Mouse (Mus musculus): ENCODE results near the gene Sept14. TPM values are rescaled to one million over a fixed set of nuclear protein-coding genes. Genes with fewer than 3 reads are reported as not detected.
"Not testable (repeated sequence)": the region's sequence is repeated elsewhere in the genome, so short reads cannot be mapped to it uniquely, and the experiment has no call there.

The Sept14 gene
- polyA plus RNA-seq, 1 experiment from 2014 or later = not detected

DNA sequence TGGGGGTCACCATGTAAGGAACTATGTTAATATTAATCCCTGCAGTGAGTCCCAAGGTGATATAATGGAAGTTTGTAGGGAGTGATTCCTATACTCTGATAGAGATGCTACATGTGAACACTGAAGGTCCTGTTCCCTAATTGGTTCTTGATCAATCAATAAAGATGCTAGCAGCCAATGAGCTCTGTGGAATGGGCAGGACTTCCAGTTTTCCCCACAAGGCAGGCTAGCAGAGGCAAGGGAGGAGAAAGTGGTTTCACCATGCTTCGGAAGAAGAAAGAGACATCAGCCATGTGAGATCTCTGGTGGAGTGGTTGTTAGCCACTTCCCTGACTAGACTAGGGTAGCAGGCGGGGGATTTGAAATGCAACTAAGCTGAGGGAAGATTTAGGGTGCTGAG, 7.8 kb downstream of the Sept14 start:
- Histone ChIP-seq H3K27ac (ENCODE audit: low read depth, low read length) (no peak overlapping the region), H3K4me2 (replicated peaks; ENCODE audit: low read depth, low read length) (no peak overlapping the region), H3K9me3 (ENCODE audit: control insufficient read depth, low read length) (no peaks in the 10 kb centered on the region), H3K9ac (ENCODE audit: low read depth, low read length) (no peak overlapping the region), H3K27me3 (ENCODE audit: control insufficient read depth, insufficient read depth, low read length) (0 out of 2 replicates have a peak, but pooled peaks cover 5% of the 10 kb centered on the region), H3K4me1 (ENCODE audit: control insufficient read depth, insufficient read depth, low read length) (no peaks in the 10 kb centered on the region), H3K36me3 (ENCODE audit: control insufficient read depth, insufficient read depth, low read length) (no peaks in the 10 kb centered on the region), H3K4me3 (ENCODE audit: low read length) (no peak overlapping the region)
- ATAC-seq (ENCODE audit: low FRiP score, low TSS enrichment) = no peak
- WGBS = 46% methylated on average over 2 of the region's 2 CpGs

DNA sequence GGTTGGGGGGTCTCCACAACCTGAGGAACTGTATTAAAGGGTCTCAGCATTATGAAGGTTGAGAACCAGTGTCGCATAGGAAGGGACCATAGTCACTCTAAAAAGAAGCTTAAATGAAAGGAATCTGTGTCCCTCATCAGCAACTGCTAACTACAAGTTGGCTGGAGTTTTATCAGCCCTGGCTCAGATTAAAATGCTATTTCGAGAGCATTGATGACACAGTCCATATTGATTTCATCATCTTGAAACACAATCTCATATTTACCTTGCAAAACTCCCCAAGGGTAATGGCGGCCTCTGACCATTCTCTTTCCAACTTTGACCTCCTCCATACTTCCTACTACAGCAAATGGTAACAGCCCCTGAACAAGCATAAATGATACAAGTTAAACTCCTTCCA, 17.8 kb downstream of the Sept14 start:
- Histone ChIP-seq H3K4me2 (replicated peaks; ENCODE audit: low read depth, low read length) (no peak overlapping the region), H3K27ac (ENCODE audit: low read depth, low read length) (no peak overlapping the region), H3K9me3 (ENCODE audit: control insufficient read depth, low read length) (no peaks in the 10 kb centered on the region)

DNA sequence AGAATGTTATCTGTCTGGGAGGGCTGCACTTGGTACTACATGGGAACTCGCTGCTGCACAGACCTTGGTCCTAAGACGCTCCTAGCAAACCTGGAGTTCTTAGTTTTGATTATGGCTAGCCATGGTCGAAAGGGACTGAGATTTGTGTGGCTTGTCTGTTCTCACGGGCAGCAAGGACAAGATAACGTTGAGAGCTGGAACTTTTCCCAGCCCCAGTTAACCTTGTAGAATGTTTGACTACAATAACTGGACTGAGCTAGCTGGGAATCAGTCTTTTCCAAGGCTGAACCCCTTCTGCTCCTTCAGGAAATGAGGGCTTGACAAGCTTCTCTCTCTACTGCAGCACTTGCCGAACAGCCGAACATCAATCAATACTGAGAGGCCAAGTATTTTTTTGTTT, 20.7 kb downstream of the Sept14 start:
- ATAC-seq (ENCODE audit: low FRiP score, low TSS enrichment) = no peak
- no peaks in the 10 kb centered on the region for H3K27me3 ChIP-seq (ENCODE audit: control insufficient read depth, insufficient read depth, low read length)
- WGBS = 84% methylated on average over 7 of the region's 7 CpGs
- no peak overlapping the region for H3K4me2 ChIP-seq (replicated peaks; ENCODE audit: low read depth, low read length)
- no peaks in the 10 kb centered on the region for H3K36me3 ChIP-seq (ENCODE audit: control insufficient read depth, insufficient read depth, low read length)
- no peak overlapping the region for H3K27ac ChIP-seq (ENCODE audit: low read depth, low read length)
- H3K9me3 ChIP-seq (ENCODE audit: control insufficient read depth, low read length) = no peaks in the 10 kb centered on the region
- no peak overlapping the region for H3K4me3 ChIP-seq (ENCODE audit: low read length)
- H3K9ac ChIP-seq (ENCODE audit: low read depth, low read length) = no peak overlapping the region
- no peaks in the 10 kb centered on the region for H3K4me1 ChIP-seq (ENCODE audit: control insufficient read depth, insufficient read depth, low read length)

More for the DNA sequence above, 17.8 kb downstream of the Sept14 start:
- WGBS = 73% methylated on average over 3 of the region's 3 CpGs
- H3K9ac ChIP-seq (ENCODE audit: low read depth, low read length) = no peak overlapping the region
- 0 out of 2 replicates have a peak, but pooled peaks cover 3% of the 10 kb centered on the region for H3K27me3 ChIP-seq (ENCODE audit: control insufficient read depth, insufficient read depth, low read length)
- no peaks in the 10 kb centered on the region for H3K4me1 ChIP-seq (ENCODE audit: control insufficient read depth, insufficient read depth, low read length)
- no peaks in the 10 kb centered on the region for H3K36me3 ChIP-seq (ENCODE audit: control insufficient read depth, insufficient read depth, low read length)
- H3K4me3 ChIP-seq (ENCODE audit: low read length) = no peak overlapping the region
- no peak for ATAC-seq (ENCODE audit: low FRiP score, low TSS enrichment)

DNA sequence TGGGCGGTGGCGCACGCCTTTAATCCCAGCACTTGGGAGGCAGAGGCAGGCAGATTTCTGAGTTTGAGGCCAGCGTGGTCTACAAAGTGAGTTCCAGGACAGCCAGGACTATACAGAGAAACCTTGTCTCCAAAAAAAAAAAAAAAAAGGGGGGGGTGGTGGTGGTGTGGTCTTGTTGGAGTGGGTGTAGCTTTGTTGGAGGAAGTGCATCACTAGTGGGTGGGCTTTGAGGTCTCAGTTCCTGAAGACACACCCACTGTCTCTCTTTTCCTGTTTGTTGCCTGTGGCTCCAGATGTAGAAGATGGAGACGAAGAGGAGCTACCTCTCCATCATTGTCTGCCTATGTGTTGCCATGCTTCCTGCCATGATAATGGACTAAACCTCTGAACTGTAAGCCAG, 23.2 kb downstream of the Sept14 start:
- not testable (repeated sequence) for H3K4me1 ChIP-seq (ENCODE audit: control insufficient read depth, insufficient read depth, low read length)

DNA sequence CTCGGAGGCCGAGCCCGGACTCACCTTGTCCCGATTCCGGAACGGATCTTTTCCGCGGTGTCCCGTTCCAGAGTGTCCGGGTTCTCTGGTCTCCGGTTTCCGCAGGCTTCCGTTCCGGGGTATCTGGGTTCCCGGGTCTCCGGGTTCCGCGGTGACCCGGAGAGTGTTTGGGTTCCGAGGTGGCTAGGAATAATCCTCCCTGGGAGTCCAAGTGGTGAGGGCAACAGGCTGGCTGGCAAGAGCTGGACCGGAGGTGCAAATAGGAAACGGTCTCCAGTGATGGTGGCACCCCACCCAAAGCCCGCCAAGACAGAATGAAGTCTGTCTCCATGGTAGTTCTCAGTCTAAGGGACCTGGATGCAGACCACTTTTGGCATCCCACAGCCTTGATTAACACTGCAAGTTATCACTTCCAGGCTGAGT, 38.3 kb downstream of the Sept14 start, which contains the start of gene Zfp11:
Zfp11 (minus strand) TSS at position 64 of the 423 bp plus-strand sequence.
- Histone ChIP-seq H3K27me3 (ENCODE audit: control insufficient read depth, insufficient read depth, low read length) (no peaks in the 10 kb centered on the region), H3K4me2 (replicated peaks; ENCODE audit: low read depth, low read length) (peak within 1 kb of the TSS; percentile 83), H3K4me1 (ENCODE audit: control insufficient read depth, insufficient read depth, low read length) (peaks cover 6% of the 10 kb centered on the region; the same call in 1 of the 2 replicates), H3K9me3 (ENCODE audit: control insufficient read depth, low read length) (peaks cover under 1% of the 10 kb centered on the region; the same call in 1 of the 2 replicates), H3K4me3 (ENCODE audit: low read length) (peak within 1 kb of the TSS; percentile 68), H3K36me3 (ENCODE audit: control insufficient read depth, insufficient read depth, low read length) (no peaks in the 10 kb centered on the region), H3K9ac (ENCODE audit: low read depth, low read length) (peak within 1 kb of the TSS; percentile 80), H3K27ac (ENCODE audit: low read depth, low read length) (no peak within 1 kb of the TSS)
- 3% methylated on average over 23 of the region's 23 CpGs for WGBS
- ATAC-seq (ENCODE audit: low FRiP score, low TSS enrichment) = peak; percentile 91

More for the DNA sequence above, 23.2 kb downstream of the Sept14 start:
- H3K27me3 ChIP-seq (ENCODE audit: control insufficient read depth, insufficient read depth, low read length); H3K27ac ChIP-seq (ENCODE audit: low read depth, low read length); H3K4me3 ChIP-seq (ENCODE audit: low read length); H3K4me2 ChIP-seq (replicated peaks; ENCODE audit: low read depth, low read length); ATAC-seq (ENCODE audit: low FRiP score, low TSS enrichment); H3K9ac ChIP-seq (ENCODE audit: low read depth, low read length); H3K9me3 ChIP-seq (ENCODE audit: control insufficient read depth, low read length); H3K36me3 ChIP-seq (ENCODE audit: control insufficient read depth, insufficient read depth, low read length): not testable (repeated sequence)
- 93% methylated on average over 5 of the region's 5 CpGs for WGBS

DNA sequence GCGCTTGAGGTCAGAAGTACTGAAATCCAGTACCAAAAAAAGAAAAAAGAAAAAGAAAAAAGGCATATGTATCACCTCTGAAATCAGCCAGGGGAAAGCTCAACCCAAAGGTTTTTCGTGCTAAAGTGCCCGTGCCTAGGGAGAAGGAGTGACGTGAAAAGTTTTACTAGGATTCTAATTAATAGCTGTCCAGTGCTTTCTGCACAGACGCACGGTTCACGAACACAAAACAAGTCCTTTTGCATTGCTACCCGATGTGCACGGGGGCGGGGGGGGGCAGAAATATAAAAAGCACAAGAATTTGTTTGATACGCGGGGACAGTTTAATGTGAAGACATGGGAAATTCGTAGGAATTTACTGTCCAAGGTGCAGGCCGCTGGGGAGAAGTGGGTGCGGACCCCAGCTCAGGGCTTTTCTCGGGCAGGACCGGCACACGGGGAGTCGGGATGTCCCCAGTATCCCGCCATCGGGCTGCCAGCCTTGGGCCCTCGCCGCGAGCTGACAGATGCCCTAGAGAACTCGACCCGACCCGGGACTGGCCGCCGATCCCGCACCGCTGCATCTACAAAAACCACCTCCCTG, 38.8 kb downstream of the Sept14 start:
- 1% methylated on average over 31 of the region's 31 CpGs for WGBS
- H3K9ac ChIP-seq (ENCODE audit: low read depth, low read length) = peak overlapping the region; percentile 80
- peak overlapping the region; percentile 83 for H3K4me2 ChIP-seq (replicated peaks; ENCODE audit: low read depth, low read length)
- H3K4me3 ChIP-seq (ENCODE audit: low read length) = peak overlapping the region; percentile 68
- no peaks in the 10 kb centered on the region for H3K36me3 ChIP-seq (ENCODE audit: control insufficient read depth, insufficient read depth, low read length)
- no peaks in the 10 kb centered on the region; the same call in 1 of the 2 replicates for H3K9me3 ChIP-seq (ENCODE audit: control insufficient read depth, low read length)
- no peaks in the 10 kb centered on the region for H3K27me3 ChIP-seq (ENCODE audit: control insufficient read depth, insufficient read depth, low read length)
- H3K27ac ChIP-seq (ENCODE audit: low read depth, low read length) = no peak overlapping the region
- peaks cover 6% of the 10 kb centered on the region; the same call in 1 of the 2 replicates for H3K4me1 ChIP-seq (ENCODE audit: control insufficient read depth, insufficient read depth, low read length)
- no peak; the same call in 1 of the 2 replicates for ATAC-seq (ENCODE audit: low FRiP score, low TSS enrichment)

DNA sequence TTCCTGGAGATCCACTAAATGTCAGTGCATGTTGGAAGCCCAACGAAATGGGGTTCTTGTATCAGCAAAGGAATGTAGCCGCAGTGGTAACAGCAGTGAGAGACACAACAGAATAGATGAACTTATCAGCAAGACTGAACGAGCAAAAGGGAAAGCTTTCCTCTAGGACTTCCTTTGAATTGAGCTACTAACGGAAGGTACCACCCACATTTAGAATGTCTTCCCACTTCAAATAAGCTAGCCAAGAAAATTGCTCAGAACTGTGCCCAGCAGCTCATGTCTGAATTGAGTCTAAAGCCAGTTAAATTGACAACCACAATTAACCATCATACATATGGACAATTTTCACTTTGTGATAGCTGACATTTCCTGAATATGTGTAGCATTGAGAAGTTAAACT, 40.5 kb downstream of the Sept14 start:
- no peak overlapping the region for H3K9ac ChIP-seq (ENCODE audit: low read depth, low read length)
- H3K9me3 ChIP-seq (ENCODE audit: control insufficient read depth, low read length) = no peaks in the 10 kb centered on the region
- H3K27ac ChIP-seq (ENCODE audit: low read depth, low read length) = no peak overlapping the region
- H3K4me2 ChIP-seq (replicated peaks; ENCODE audit: low read depth, low read length) = no peak overlapping the region
- no peak for ATAC-seq (ENCODE audit: low FRiP score, low TSS enrichment)
- no peak overlapping the region for H3K4me3 ChIP-seq (ENCODE audit: low read length)
- 92% methylated on average over 4 of the region's 4 CpGs for WGBS
- H3K4me1 ChIP-seq (ENCODE audit: control insufficient read depth, insufficient read depth, low read length) = peaks cover 6% of the 10 kb centered on the region; the same call in 1 of the 2 replicates
- H3K27me3 ChIP-seq (ENCODE audit: control insufficient read depth, insufficient read depth, low read length) = no peaks in the 10 kb centered on the region
- no peaks in the 10 kb centered on the region for H3K36me3 ChIP-seq (ENCODE audit: control insufficient read depth, insufficient read depth, low read length)

DNA sequence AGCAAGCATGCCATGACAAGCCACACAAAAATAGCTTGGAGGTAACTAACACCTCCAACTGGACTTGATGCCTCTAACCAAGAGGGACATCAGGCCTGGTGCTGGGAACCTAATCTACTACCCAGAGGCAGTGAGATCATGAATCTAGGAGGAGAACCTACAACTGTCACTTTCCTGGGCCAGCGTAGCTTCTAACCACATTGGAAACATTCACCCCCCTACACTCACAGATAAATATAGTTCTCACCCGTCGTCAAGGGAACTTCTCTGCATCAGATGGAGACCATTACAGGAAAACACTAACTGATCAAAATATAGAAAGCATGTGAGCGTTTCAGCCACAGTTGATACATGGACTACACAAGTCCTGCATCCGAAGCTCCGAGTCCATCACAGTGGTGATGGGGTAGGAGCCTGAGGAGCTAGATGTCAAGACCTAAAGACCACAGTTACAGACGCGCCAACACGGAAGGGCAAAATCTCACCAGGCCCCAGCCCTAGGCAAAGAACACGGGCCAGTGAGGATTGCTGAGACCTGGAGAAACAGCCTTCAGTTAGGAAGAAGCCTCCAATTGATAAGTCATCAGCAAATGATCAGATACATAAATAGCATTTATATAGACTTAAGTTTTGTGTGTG, 41.9 kb downstream of the Sept14 start:
- H3K9ac ChIP-seq (ENCODE audit: low read depth, low read length) = no peak overlapping the region
- H3K27me3 ChIP-seq (ENCODE audit: control insufficient read depth, insufficient read depth, low read length) = no peaks in the 10 kb centered on the region
- peaks cover 6% of the 10 kb centered on the region; the same call in 1 of the 2 replicates for H3K4me1 ChIP-seq (ENCODE audit: control insufficient read depth, insufficient read depth, low read length)
- no peak overlapping the region for H3K4me3 ChIP-seq (ENCODE audit: low read length)
- H3K36me3 ChIP-seq (ENCODE audit: control insufficient read depth, insufficient read depth, low read length) = no peaks in the 10 kb centered on the region
- H3K9me3 ChIP-seq (ENCODE audit: control insufficient read depth, low read length) = no peaks in the 10 kb centered on the region
- H3K27ac ChIP-seq (ENCODE audit: low read depth, low read length) = no peak overlapping the region
- H3K4me2 ChIP-seq (replicated peaks; ENCODE audit: low read depth, low read length) = no peak overlapping the region
- ATAC-seq (ENCODE audit: low FRiP score, low TSS enrichment) = no peak
- WGBS = 97% methylated on average over 10 of the region's 10 CpGs

DNA sequence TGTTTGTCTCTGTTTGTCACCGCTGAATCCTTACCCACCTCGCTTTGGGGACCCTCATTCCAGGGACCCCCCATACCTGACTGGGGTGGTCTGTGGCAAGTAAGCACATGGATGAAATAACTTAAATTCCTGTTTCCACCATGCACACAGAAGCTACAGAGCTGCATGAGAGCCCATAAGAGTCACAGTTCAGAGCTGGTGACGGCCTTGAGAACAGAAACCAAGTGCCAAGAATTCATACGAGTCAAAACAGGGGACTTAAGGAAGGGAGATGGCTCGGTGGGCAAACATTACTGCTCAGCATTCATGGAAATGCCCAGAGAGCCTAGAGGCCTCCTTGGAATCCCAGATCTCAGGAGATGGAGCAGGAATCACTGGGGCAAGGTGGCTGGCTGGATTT, 44.2 kb downstream of the Sept14 start:
- no peak overlapping the region for H3K9ac ChIP-seq (ENCODE audit: low read depth, low read length)
- whole genome bisulfite sequencing = 89% methylated on average over 5 of the region's 5 CpGs
- H3K36me3 ChIP-seq (ENCODE audit: control insufficient read depth, insufficient read depth, low read length) = peaks cover 14% of the 10 kb centered on the region
- H3K4me2 ChIP-seq (replicated peaks; ENCODE audit: low read depth, low read length) = no peak overlapping the region
- H3K27me3 ChIP-seq (ENCODE audit: control insufficient read depth, insufficient read depth, low read length) = no peaks in the 10 kb centered on the region
- no peaks in the 10 kb centered on the region for H3K9me3 ChIP-seq (ENCODE audit: control insufficient read depth, low read length)
- ATAC-seq (ENCODE audit: low FRiP score, low TSS enrichment) = no peak
- no peak overlapping the region for H3K27ac ChIP-seq (ENCODE audit: low read depth, low read length)
- H3K4me1 ChIP-seq (ENCODE audit: control insufficient read depth, insufficient read depth, low read length) = peaks cover 4% of the 10 kb centered on the region; the same call in 1 of the 2 replicates
- H3K4me3 ChIP-seq (ENCODE audit: low read length) = no peak overlapping the region
